Mouse (Mus musculus) cerebellum, postnatal 10 days (tissue): ENCODE measurements around the gene Hat1.
"Not testable (repeated sequence)": the region's sequence is repeated elsewhere in the genome, so short reads cannot be mapped to it uniquely, and the experiment has no call there.

ENCODE experiments used
- DNase-seq, 2 experiments: peaks; one replicate each; pipeline ENCODE4 v3.0.0; 2021; ENCODE audit warnings: mixed read lengths in 2 of 2

Hat1 gene

DNA sequence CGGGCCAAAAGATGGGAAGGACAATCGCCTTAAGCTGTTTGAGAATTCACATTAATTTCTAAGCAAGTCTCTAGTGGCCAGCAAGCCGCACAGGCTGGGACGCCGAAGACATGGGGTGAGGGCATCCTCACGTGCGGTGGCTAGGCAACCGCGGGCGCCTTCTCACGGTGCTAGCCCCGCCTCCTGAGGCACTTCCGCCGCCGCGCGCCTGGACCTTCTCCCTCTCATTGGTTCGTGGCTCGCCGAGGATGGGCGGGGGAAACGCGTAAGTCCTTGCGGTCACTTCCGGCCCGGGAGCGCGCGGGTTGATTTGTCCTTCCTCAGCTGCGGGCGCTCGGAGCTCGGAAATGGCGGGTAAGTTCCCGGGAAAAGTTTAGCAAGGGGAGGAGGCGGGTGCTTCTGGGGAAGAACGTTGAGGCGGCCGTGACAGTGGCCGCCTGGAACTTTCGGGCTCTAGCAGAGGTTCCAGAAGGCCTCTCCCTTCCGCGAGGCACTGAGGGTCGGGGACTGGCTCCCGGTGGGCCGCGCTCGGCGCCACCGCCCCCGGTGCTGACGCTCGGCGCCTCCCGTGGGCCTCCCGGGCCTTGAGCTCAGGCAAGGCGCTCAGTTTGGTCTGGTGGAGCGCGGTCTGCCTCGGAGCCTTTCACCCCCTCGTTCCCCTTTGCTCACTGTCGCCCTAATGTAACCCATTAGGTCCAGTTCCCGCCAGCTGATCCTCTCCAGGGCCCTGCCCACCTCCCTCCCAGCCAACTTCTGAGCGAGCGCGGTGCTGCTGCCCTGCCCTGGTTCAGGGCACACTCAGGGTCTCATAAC, at the start of gene Hat1:
TSS of gene Hat1 (plus strand) at position 8 of the 813 bp plus-strand sequence.
- DNase-seq = peak; percentile 97 to 98

DNA sequence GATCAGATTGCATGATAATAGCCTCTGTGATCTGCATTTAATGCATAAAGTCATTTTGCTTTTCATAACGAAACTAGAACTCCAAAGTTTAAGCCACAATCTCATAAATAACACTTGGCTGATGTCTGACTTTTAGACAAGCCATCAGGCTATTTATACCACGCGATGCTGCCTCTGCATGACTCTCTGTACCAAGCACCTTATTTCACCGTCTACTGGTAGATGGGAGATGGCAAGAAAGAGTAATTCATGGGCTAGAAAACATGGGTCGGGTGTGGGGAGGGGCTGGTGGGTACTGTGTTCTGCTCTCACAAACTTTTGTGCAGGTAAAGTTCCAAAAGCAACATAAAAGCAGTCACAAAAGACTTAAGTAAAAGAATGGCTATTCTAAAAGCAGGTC, 48.6 kb upstream of the Hat1 start:
- no peak for DNase-seq

DNA sequence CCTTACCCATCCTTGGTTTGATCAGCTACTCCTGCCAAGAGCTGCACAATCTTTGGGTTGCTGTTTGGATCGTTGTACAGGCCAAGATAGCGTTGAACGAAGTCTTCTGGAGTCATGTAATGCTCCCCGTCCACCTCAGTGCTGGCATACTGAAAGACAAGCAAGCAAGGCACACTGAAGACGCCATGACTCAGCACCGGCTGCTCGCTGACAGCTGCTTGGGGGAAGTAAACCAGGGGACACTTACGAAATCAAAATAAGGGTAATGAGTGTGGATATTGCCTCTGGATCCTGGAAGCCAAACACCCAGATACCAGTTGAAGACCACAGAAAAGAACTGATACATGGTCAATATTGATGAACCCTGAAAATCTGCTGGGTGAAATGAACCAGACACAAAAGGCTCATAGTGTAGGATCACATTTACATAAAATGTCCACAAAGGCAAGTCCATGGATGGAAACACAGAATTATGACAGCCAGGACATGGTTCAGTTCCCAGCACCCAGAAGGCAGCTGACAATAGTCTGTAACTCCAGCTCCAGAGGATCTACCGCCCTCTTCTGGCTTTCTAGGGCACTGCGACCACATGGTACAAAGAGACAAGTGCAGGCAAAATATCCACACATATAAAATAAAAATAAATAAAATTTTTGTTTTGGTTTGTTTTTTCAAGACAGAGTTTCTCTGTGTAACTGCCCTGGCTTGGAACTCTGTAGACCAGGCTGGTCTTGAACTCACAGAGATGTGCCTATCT, 44.7 kb upstream of the Hat1 start:
- no peak for DNase-seq

DNA sequence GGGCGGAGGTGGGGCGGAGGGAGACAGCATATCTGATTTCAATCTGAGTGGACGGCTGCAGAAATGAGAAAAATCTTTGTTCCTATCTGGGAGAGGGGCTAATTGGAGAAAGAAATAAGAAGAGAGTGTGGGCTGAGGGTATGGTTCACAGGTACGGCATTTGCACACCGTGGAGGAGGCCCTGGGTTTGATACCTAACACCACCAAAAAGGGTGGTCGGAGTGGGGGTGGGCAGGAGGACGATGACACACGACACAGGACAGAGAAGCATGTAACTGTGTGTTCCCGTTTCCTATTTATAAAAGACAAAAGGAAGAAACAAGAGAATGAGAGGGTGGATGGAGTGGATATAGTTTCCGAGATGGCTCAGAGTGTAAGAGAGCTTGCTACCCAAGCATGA, 41.6 kb upstream of the Hat1 start:
- DNase-seq = no peak

DNA sequence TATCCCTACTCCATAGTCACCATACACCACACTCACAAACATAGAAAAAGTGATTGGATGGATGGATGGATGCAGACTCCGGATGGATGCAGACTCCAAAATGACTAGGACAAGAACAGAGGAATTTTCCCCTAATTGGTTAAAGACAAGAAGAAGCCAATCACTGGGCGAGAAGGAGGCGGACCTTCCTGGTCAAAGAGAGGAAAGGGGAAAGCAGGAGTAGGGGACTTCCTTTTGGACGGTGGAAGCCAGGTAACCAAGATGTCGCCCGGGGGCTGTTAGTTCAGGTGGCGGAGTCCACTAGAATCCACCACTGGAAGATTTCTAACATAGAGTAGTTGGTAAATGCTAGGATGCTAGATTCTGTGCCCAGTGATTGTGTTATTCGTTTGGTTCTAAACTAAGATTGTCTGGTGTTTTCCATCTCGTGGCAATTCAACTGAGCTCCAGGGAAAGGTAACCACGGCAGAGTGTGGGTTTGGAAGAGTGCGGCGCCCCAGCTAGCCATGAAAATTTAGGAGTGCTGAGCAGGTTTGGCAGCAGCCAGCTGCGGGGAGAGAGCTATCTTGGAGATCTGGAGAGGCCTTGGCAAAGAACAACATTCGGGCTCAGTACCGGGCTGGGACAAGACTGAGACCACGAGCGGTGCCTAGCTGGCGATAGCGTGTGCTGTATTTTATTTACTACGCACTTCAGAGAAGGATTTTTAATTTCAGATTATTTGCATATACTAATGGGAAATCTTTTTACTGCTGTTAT, 40.8 kb upstream of the Hat1 start:
- DNase-seq = no peak

DNA sequence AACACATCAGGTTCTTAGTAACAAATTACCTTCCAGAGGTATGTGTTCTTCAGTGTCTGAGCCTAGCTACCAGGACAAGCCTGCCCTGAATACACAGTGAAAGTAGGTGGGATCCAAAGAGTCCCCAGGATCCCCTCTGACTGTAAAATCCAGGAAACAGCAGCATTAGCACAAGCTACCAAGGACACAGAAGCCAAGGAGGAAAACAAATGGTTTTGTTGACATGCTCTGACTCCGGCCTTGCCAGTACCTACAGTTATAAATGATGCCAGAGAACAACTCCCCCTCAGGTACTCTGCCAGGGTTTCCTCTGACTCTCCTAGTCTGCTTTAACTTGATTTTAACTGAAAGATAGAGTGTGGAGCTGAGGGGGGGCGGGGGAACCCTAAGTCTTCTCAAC, 39.2 kb upstream of the Hat1 start:
- no peak for DNase-seq

DNA sequence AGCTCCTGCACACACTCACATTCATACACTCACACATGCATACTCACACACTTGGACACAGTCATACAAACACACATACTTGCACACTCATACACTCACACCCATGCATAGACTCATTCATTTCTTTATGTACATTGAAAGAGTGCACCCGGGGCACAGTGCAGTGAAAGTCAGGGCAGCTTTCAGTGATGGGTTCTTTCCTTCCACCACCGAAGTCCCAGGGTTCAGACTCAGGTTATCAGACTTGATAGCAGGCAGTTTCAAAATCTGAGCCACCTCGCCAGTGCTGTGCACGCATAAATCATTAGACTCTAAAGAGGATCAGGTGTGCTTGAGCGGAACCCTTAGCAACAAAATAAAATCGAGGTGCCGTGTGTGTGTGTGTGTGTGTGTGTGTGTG, 38.6 kb upstream of the Hat1 start:
- no peak for DNase-seq

DNA sequence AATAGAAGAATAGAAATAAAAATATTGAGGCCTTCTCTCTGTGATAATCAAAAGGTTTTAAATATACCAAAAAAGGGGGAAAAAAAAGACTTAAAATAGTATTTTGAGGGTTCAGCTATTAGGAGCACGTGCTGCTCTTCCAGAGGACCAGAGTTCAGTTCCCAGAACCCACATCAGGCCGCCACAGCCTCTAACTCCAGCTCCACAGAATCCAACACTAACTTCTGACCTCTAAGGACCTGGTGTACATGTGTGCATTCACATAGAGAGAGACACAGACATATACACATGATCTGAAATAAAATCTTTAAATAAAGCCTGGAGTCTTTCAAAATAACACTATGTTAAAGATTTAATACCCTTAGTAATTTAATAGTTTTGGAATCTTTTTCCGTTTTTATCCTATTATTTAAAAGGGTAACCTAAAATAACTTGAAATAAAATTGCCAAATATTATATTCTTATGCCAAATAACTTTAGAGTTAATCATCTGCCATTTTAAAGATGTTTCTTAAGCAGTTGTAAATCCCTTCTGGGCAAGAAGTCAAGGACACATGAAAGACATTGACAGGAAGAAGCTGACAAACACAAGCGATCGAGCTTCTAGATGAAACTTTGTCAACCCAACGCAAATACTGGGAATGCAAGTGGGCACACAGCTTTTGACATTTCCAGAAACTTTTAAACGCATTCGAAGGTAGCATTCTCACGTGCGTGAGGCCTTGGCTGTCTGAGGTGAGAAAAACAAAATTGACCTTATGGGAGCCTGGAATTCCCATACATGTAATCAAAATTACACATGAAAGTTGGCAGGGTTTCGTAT, 37.6 kb upstream of the Hat1 start:
- DNase-seq = no peak

DNA sequence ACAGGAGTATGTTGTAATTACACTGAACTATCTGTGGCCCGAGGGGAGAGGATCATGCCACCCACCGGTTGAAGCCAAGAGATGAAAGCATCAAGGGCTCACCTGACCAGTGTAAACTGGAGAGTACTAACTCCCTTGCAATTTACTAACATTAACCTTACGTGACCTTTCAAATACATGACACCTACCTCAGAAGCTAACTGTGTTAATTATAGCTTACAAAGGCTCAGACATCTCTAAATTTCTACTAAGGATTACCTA, 37.1 kb upstream of the Hat1 start:
- DNase-seq = no peak

DNA sequence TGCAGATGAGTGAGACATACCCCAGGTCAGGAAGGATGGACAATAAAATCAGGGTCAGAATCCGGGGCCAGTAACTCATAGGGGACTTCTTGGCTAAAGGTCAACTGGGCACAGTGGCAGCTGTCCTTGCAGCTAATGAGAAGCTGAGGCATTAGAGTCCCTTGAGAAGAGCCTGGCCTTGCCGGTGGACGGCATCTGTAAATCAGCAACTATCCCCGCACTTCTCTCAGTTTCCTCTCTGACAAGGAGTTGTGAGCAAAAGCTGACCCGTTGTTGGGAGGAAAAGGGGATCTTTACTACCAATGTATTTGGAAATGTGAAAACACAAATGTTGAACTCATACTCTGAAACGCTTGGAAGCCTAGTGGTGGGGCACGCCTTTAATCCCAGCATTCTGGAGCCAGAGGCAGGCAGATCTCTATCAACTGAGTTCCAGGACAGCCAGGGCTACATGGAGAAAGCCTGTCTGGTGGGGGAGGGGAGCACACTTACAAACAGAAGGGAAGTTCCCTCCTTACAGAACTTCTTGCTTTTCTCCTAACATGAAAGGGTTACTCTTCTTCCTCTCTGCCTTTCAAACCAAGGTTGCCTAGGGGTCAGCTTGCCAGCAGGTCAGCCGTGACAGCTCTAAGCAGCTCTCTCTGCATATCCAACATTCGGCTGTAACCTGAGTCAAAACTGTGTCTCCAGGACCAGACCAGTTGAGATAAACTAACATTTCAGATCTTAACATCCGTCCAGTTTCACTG, 35.3 kb upstream of the Hat1 start:
- no peak for DNase-seq

DNA sequence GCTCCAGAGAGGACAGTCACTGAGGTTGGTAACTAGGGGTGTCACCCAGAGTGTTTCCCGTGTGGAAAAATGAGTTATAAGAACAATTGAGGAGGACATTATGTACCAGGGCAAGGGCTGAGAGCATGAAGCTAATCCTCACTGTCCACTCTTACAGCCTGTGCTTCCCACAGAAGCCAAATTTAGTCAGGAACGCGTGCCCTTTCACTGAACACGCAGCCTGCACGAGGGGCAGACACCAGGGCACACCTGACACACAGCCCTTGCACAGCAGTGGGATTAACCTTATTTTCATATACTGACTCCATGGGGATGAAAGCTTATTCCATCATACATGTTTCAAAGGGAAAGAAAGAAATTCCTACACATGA, 34.7 kb upstream of the Hat1 start:
- no peak for DNase-seq

DNA sequence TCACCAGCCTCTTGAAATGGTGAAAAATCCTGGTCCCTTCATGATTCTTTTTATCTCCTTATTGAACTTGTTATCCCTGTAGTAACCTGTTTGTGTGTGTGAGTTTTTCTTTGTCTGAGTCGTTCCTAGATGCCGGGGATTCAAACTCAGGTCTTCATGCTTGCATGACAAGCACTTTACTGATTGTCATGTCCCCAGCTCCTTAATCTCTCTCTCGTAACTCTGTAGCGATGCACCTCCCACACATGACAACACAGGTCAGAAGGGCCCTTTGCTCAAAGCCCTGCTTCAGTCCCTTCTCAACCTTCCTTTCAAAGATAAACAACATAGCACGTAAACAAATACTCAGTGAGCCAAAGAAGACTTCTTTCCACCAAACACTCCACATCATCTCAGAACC, 30.4 kb upstream of the Hat1 start:
- DNase-seq = no peak

DNA sequence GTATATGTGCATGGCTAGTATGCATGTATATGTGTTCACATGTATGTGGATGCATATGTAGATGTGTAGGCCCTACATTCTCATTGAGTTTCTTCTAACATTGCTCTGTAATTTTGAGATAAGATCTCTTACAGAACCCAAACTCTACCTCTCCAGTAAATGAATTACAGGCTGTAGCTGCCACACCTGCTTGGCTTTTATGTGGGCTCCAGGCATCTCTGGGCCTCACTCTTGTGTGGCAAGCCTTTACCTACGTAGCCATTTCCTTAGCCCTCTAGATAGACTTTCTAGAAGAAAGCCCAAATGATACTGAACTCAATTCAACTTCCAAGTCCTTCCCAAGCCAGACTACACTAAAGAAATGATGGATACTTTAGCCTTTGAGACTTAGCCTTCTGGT, 28.6 kb upstream of the Hat1 start:
- no peak for DNase-seq

DNA sequence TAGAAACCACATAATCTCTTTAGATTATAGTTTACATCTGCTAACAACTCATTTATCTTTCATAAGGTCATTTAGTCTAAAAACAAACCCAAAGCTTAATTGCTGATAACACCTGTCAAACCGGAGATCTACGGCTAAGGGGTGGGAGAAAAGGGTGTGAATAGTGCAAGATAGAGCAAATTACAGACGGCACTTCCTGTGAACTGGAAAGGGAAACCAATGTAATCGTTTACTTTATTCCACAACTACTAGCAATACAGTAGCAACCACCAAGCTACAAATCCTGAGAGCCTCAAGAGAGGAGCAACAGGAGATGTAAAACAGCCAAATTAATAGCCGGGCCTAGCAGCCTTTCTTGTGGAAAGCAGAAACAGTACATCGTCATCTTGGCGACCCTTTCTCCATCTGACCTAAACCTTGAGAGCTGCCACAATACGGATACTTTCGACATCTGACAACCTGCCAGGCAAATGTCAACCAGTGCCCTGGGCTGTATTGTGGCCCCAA, 22.1 kb upstream of the Hat1 start:
- no peak for DNase-seq

DNA sequence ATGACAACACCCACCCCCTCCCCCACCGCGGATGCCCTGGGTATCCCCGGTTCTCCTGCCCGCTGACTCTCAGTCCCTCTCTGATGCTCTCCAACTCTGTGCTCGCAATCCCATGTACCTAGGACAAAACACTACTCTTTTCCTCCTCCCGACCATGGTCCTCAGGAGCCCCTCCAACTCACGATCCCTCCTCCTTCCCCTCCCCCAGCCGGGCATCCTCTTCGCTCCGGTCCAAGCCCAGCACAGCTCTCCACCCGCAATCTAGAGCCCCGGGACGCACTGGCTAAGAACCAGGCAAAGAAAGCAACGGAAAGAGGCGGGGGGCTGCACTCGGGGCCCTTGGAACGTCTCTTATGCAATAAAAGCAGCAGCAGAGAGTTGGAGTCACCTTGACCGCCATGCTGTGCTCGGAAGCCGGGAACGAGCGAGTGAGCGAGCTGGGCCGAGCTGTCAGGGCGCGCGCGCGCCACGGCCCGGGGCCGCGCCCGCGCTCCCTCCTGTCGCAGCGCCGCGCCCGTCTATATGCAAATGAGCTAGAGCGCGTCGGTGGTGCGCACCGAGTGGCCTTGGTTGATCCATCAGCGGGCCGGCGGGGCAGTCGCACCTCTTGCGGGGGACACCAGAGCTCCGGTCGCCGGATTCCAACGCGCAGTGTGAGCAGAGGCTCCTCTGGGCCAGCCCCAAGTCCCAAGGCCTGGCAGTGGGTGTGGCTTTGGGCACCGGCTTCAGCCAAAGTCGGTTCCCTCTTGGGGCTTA, 21.5 kb upstream of the Hat1 start, which contains the start of gene Slc25a12:
TSS of gene Slc25a12 (minus strand) at position 625 of the 756 bp plus-strand sequence.
- peak; percentile 87 to 88 for DNase-seq

DNA sequence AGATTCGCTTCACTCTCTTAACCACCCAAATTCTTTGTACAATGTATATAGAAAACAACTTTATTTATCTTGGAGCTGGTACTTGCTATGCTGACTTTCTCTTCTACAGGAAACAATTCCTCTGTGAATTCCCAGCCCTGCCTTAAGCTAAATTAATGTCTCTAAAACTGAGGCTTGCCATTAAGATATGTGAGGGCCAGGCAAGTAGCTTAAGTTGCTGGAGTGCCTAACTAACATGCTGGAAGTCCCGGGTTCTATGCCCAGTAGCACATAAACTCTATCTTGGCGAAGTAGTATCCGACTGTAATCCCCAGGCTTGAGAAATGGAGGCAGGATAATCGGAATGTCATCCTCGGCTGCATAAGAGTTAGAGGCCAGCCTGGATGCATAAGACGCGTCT, 20.7 kb upstream of the Hat1 start:
- DNase-seq = no peak

DNA sequence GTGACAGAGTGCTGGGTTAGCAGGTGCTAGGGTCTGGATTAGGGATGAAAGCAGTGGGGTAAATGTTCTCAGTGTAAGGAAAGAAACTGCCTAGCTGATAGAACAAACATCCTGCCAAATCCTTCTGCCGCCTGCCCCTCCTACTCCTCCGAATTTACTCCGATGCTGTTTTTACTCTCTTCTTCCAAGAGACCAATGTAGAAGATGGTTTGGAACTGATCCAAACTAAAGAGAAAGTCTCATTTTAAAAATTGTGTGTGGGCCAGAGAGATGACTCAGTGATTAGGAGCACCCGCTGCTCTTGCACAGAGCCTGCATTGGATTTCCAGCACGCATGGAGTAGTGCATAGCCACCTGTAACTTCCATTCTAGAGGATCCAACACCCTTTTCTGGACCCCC, 17.0 kb upstream of the Hat1 start:
- no peak for DNase-seq

DNA sequence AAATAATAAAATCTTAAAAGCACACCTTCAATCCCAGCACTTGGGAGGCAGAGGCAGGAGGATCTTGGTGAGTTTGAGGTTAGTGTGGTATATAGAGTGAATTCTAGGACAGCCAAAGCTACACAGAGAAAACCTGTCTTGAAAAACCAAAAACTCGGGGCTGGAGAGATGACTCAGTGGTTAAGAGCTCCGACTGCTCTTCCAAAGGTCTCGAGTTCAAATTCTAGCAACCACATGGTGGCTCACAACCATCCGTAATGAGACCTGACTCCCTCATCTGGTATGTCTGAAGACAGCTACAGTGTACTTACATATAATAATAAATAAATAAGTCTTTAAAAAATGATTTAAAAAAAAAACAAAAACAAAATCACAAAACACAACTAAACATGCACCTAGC, 16.5 kb upstream of the Hat1 start:
- not testable (repeated sequence) for DNase-seq

DNA sequence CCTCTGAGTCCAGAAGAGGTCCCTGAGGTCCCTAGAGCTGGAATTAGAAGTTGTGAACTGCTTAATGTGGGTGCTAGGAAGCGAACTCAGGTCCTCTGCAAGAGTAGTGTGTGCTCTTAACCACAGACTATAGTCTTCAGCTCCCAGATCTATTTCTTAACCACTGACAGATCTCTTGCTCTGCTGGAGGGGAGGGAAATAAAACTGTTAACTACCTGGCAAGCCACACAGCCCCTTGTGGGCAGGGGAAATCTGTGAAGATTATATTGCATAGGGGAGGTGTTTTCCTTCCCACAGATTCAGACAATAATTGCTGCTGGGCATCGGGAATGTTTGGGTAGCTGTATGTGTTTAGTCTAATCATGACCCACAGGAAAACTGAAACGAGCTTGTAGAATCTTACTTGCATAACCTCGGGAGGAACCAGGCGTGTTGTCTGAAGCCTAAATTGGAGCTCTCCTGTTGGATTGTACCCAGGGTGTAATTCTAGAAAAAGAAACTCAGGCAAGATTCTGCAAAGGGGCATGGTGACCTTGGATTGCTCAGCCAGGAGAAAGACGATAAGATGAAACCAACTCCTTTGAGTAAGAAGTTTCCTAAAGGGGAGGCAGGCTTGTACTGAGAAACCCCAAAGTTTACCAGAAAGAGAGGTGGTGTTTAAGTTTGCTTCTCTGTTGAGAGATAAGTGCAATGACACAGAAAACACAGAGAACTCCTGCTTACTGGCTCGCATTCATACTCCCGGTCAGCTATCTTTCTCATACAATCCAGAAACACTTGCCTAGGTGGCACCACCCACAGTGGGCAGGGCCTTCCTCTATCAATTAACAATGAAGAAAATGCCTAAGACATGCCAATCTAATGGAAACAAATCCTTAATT, 14.2 kb upstream of the Hat1 start:
- DNase-seq = no peak

DNA sequence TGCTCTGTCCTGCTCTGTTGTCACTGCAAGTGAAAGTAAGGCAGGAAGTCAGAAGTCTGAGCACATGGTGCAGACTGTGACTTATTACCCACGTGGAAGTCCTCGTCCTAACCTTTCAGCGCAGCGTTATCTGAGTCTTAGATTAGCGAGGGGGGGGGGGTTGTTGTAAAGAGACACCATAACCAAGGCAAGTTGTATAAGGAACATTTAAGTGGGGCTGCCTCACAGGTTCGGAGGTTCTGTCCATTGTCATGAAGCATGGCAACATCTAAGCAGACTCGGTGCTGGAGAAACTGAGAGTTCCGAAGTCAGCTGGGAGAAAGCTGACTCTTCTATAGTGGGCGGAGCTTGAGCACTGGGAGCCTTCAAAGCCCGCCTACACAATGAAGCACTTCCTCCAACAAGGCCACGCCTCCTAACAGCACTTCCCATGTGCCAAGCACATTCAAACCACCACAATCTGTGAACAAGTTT, 12.3 kb upstream of the Hat1 start:
- no peak for DNase-seq
